Mouse (Mus musculus) liver, embryonic 16.5 days (tissue): ENCODE data around the gene Mfsd14b. TPM values are rescaled to one million over a fixed set of nuclear protein-coding genes. Genes with fewer than 3 reads are reported as not detected.

Experiments
- polyA plus RNA-seq: library from polyadenylated mRNA; unstranded; fragments of >200 nt; fragmentation: Nextera tagmentation; extraction: Ambion mirVana; gene quantifications from 2 replicates; pipeline ENCODE4 v1.2.1, GENCODE M21; 2015

The Mfsd14b gene
- polyA plus RNA-seq, 1 experiment from 2014 or later: 32.1 TPM

Other genes with a start within 250 kb of the Mfsd14b start
- gene Cntnap3, start 209.0 kb downstream of the Mfsd14b start, polyA plus RNA-seq: not detected in 2 replicates
- gene Spata31, start 195.6 kb downstream of the Mfsd14b start, polyA plus RNA-seq: not detected in 2 replicates
- gene Spata31d1c, start 79.9 kb downstream of the Mfsd14b start, polyA plus RNA-seq: not detected in 2 replicates
- not detected in 2 replicates for gene Prss47, start 60.2 kb downstream of the Mfsd14b start, polyA plus RNA-seq
- gene Olfr465-ps1, start 25.1 kb upstream of the Mfsd14b start, polyA plus RNA-seq: not detected in 2 replicates
- not detected in 2 replicates for gene Olfr466, start 37.3 kb upstream of the Mfsd14b start, polyA plus RNA-seq
- gene Nlrp4f, start 93.0 kb upstream of the Mfsd14b start, polyA plus RNA-seq: not detected in 2 replicates
- not detected in 2 replicates for gene Gm10775, start 146.6 kb upstream of the Mfsd14b start, polyA plus RNA-seq
- gene Zfp369, start 165.8 kb upstream of the Mfsd14b start, polyA plus RNA-seq: 2.7 and 2.9 TPM in 2 replicates